Mouse (Mus musculus): ENCODE data around the gene Cep41.

Cep41 gene

GRCm38 (mm10) chr6:30673764-30674561 lies 19.6 kb downstream of the Cep41 start:
- no peak for DNase-seq (ENCODE audit: low spot score)

- DNase-seq (ENCODE audit: low spot score), result no peak
These were observed 21.9 kb downstream of the Cep41 start for GRCm38 (mm10) chr6:30671696-30672095.

DNA sequence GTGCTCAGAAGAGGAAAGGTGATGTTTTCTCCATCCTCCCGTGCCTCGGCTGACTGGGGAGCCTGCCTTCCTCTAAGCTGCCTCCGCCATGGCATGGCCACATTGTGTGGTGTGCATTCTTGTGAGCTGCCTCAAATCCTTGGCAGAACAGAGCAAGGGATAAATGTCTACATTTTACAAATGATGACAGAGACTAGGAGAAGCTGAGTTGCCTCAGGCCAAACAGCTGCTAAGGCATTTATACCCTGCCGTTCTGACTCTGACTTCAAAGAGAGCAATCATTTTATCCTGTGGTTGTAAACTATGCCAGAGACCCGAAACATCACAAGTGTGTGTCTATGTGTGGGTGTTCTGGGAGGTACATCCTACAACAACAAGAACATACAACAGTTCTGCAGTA lies 26.0 kb downstream of the Cep41 start:
- DNase-seq (ENCODE audit: low spot score), result no peak

DNA sequence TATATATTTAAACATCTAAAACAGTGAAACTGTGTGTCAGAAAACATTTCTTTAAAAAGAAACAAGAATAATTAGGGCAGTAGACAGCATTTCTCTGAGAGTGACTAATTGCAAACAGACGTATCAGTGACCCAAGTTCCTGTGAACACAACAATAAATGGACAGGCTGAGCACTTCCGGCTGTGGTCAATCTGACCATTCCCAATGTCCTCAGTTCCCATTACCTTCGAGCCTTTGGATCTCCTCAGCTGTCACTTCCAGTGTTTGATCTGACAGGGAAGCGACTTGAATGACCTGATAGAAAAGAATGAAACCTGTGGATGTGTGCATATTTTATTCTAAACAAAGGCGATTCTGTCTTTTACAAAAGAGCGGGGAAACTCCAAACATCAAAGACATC lies 27.5 kb downstream of the Cep41 start:
- DNase-seq (ENCODE audit: low spot score), result no peak

DNA sequence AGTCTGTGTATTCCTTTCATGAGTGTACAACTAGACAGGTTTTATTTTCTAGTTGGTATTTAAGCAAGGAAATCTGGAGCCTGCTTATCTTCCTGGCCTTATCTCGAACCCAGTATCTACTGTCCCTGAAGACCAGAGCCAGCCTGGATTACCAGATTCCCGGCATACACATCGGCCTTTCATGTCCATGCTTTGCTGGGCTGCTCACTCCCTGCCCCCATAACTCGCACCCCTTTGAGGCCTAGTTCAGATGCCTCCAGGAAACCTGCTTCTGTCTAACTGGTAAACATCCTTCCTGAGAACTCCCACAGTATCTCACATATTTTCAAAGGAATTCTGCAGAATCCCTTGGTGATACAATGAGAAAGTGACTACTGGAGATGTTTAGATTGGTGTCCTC lies 28.3 kb downstream of the Cep41 start:
- DNase-seq (ENCODE audit: low spot score), result no peak

GRCm38 (mm10) chr6:30664776-30665175 lies 28.8 kb downstream of the Cep41 start:
- DNase-seq (ENCODE audit: low spot score), result no peak

DNA sequence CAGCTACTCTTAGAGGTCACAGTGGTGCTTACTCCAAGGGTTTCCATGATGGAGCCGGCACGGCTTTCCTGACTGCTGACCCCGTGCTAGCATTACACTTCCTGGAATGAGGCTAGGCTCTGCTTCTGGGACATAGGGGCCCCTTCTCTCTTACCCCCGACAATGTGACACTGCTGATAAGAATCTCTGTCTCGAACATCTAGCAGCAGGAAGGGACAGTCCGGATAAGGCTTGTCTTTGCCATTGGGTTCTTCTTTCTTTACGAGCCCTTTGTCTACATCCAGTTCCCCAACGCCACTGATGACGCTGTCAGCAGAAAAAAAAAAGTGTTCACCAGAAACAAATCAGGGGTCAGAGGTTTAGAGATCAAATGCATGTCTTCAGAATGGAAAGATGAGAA lies 34.9 kb downstream of the Cep41 start:
- no peak for DNase-seq (ENCODE audit: low spot score)

- no peak for DNase-seq (ENCODE audit: low spot score)
These were observed 36.3 kb downstream of the Cep41 start for GRCm38 (mm10) chr6:30657279-30657678.

DNA sequence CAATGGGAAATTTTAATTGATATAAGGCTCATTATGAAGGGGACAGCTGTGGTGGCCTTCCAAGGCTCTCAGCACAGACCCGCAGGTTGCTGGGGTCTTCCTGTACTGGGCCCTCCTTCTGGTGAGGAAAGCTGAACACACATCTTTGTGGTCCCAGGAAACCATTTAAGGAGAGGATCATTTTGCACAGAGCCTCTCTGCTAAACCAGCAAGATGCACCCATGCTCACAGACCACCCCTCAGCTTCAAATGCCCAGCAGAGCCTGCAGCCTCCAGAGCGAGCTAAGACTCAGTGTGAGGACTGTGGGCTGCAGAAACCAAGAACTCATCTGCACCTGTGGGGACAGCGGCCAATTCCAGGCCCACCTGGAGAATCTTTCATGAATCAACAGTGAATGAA lies 38.6 kb downstream of the Cep41 start:
- no peak for DNase-seq (ENCODE audit: low spot score)

DNA sequence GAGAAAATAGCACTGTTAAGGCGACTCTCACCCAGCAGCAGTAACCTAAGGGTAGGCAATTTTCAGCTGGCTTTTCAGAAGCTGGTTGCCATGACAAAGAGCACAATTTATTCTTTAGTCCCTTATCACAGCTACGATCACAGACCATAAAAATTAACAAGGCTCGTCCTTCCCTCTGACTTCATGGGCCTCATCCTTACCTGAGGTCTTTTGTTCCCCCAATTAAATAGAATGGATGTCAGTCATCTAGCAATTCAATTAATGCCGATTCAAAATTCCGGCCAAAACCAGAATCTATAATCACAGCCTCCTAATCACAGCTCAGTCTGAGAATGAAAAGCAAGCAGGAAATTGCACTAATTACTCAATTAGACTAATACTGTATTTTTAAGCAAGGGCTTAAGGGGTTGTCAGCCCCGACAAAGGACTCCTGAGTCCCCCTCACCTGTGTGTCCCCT lies 39.1 kb downstream of the Cep41 start:
- DNase-seq (ENCODE audit: low spot score), result no peak

DNA sequence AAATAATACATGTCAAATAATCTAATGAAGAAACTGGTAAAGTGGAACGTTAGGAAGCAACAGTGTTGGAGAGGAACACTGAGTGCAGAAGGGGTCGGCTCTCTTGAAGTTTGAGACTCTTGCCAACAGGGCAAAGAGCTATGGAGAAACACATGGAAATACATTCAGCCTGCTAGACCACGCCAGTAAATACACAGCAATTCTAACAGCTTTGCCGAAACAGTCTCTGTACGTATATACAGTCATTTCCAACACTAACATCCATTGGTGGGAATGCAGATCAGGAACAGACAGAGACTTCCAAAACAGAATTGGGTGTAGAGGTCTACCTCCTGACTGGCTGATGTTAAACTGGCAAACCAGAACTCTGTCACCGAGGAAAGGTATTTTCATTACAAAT lies 40.0 kb downstream of the Cep41 start:
- no peak for DNase-seq (ENCODE audit: low spot score)

GRCm38 (mm10) chr6:30652425-30653188 lies 40.9 kb downstream of the Cep41 start:
- no peak for DNase-seq (ENCODE audit: low spot score)

DNA sequence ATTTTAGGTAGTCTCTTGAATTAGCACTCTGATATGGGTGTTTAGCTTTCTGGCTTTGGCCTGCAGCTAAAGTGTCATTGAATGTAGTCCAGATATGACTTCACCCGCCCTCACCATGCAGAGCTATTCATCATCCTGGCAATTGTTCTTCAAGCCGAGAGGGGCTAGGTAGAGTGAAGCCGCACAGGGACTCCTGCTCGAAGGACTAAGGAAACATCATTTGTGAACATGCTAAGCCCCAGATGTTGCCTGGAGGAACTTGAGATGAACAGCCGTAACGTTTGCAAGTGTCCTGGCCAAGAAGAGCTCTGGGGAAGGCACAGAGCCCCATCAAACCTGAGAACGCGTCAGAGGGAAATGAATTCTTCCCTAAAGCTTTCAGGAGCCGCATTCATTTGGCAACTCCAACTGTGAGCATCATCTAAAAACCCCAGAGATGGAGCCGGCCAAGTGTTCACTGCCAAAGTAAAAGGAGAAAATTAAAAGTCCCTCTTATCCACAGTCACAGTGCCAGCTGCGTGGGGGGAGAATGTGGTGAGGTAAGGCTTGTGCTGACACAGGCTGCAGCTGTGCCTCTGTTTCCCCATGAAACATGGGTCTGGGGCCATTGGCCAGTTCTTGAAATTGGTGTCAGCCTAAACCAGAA lies 43.8 kb downstream of the Cep41 start:
- DNase-seq (ENCODE audit: low spot score), result no peak

DNA sequence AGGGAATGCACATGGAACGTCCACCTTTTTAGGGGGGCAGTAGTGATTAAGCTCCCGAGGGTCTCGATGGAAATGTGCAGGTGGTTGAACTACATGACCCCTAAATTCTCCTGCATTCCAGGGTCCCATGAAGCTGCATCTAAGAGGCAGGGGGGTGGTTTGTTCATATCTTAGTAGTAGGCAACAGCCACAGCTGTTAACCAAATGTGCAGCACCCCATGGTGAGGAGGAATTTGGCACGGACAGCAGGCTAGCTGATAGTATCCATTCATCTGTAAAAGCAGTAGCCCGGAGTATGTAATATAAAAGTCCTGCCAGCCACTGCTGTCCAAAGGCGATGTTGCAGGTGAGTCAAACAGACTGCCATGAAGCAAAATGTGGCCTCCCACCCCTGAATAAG lies 48.2 kb downstream of the Cep41 start:
- no peak for DNase-seq (ENCODE audit: low spot score)

- no peak for DNase-seq (ENCODE audit: low spot score)
These were observed 49.1 kb downstream of the Cep41 start for GRCm38 (mm10) chr6:30644462-30644861.

GRCm38 (mm10) chr6:30643694-30644460 lies 49.7 kb downstream of the Cep41 start:
- DNase-seq (ENCODE audit: low spot score), result no peak

GRCm38 (mm10) chr6:30638674-30639268 lies 54.8 kb downstream of the Cep41 start, which contains the start of gene Cpa1:
Gene Cpa1, plus strand, starts transcription at chr6:30639218.
- DNase-seq (ENCODE audit: low spot score), result no peak

- no peak for DNase-seq (ENCODE audit: low spot score)
These were observed 57.2 kb downstream of the Cep41 start for GRCm38 (mm10) chr6:30636186-30636842.

DNA sequence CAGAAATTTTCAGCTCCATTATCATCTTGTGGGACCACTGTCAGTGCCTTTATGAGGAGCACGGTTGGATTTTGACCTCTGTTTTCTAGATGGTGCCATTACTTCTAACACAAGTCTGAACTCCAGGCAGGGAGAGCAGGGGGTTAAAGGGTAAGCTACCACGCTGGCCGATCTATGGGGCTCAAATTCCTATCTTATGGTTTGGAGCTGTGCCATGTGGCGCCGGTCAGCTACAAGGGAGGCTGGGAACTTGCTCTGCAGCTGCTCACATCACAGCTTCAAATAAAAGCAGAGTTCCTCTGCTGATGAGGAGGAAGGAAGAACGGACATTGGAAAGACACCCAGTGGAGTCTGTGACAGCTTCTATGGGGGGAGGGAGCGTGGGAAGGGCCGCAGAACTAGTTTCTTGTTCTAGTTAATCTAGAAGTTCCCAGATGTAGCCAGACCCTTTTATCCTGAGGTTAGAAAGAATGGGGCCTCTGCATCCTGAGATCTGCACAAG lies 58.1 kb downstream of the Cep41 start:
- no peak for DNase-seq (ENCODE audit: low spot score)

DNA sequence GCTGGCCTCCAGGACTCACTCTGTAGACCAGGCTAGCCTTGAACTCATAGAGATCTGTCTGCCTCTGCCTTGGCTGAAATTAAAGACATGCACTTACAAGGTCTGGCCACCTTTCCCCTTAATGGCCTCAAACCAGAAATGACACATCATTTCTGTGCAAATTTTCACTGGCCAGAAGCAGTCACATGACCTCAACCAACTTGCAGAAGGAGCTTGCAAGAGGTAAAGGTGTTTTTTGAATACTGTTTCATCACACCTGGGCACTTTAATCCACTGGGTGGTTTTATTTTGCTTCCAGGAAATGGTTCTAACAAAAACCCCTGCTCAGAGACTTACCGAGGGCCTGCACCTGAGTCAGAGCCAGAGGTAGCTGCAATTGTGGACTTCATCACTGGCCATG lies 63.6 kb downstream of the Cep41 start:
- DNase-seq (ENCODE audit: low spot score), result no peak

- no peak for DNase-seq (ENCODE audit: low spot score)
These were observed 65.4 kb downstream of the Cep41 start for GRCm38 (mm10) chr6:30628152-30628551.
